Mouse (Mus musculus) ES-E14 (cell line): ENCODE results near the gene Nme3.

Experiments used
- CHD2 ChIP-seq: IDR thresholded peaks from 2 replicates; pipeline ENCODE4 v1.6.1; 2014; ENCODE audit warnings: mild to moderate bottlenecking, low read depth, low read length, inconsistent platforms
- HCFC1 ChIP-seq: IDR thresholded peaks from 2 replicates; pipeline ENCODE4 v1.6.1; 2012; ENCODE audit warnings: low read length, inconsistent platforms, borderline replicate concordance; ENCODE audit not compliant: insufficient read depth
- MAFK ChIP-seq: IDR thresholded peaks from 2 replicates; pipeline ENCODE4 v1.6.1; 2014; ENCODE audit warnings: mild to moderate bottlenecking, low read depth, low read length, inconsistent platforms; ENCODE audit not compliant: insufficient read depth
- ZC3H11A ChIP-seq: IDR thresholded peaks from 2 replicates; pipeline ENCODE4 v1.6.1; 2012; ENCODE audit warnings: low read depth, mild to moderate bottlenecking, inconsistent platforms, low read length, borderline replicate concordance

DNA sequence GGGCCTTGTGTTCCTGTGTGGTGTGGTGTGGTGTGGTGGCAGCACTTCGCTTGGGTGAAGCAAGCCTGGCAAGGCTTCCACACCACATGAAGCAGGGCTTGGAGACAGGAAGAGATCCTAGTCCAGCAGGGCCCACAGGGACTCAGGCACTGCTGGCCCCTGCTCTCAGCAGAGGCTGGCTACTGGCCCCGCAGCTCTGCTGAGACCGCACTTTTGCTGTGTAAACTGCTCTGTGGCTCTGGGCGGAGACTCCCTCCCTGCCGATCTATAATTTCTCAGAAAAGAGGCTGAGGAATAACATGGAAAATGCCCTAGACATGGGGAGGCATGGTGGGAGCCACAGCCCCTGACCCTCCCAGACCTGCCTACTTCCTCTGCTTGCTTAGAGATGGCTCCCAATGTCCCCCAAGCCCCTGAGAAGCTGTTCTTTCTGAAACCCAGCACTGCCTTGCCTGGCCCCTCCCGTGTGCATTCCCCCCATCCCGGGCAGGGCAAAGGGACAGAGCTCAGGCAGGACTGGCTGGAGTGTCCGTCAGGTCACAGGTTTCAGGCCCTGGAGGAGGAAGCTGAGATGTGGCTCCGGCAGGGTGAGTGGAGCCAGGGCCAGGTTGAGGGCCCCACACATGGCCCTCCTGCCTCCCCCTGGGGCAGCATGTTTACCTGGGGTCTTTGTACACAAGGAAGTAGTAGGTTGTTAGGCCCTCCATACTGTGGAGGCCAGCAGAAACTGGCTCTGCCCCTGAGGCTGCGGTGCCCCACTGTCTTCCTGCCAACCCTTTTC is 18.8 kb upstream of the Nme3 start:
- TF ChIP-seq ZC3H11A, result no peak
- TF ChIP-seq MAFK, result no peak
- TF ChIP-seq CHD2, result no peak
- no peak for TF ChIP-seq HCFC1
